Mouse (Mus musculus): ENCODE results near the gene Dlgap5.

Gene Dlgap5

DNA sequence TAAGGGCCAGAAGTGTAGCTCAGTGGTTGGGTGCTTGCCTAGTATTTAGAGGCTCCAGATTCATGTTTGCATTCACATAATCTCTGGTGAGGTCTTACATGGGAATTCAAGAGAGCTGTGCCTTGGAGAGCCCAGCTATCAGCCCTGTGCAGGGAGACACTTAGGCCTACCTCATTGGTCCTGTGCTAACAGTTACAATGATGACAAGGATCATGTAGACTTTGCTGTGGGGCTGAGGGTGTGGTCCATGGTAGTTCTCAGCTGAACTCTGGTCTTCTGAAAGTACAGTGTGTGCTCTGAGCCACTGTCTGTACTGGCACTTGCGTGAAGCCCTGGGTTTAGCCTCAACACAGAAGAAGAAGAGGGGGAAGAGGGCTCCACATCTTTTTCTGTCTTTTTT is 71.5 kb downstream of the Dlgap5 start:
- no peak for DNase-seq

DNA sequence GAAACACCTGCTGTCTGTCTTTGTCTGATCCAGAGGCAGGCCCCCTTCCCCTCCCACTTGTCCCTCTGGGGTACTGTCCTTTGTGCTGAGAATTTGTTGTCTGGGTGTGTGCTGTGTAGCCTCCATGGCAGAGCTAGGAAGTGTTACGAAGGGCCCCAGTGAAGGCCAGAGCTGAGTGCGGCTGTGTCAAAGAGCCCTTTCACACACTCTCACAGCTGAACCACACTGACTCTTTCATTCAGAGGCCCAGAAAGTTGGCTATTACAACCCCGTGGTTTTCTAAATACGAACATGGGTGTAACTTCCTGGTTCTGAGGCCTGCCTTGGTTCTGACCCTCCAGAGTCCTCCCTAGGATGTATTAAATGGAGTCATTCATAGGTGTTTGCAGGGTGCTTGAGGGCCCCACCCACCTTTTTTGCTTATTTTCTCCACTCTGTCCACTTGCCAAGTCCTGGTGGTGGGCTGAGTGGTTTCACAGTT is 76.4 kb downstream of the Dlgap5 start:
- DNase-seq, result peak; percentile 39

GRCm38 (mm10) chr14:47340231-47340925 is 77.8 kb downstream of the Dlgap5 start:
- no peak for DNase-seq
